14 mouse cellular contexts compared by ENCODE assay signal in genomic region chr1:153493338-153493737, GRCm38 (mm10). TPM values are rescaled to one million over a fixed set of nuclear protein-coding genes. Genes with fewer than 3 reads are reported as not detected.
DNase-seq lines count a peak whose midpoint lies in the region; TF ChIP-seq lines count a peak whose summit lies in the region.
"Had no signal": no experiment of that assay in that cellular context is flagged by ENCODE, and none has a peak within 500 bp of the region (broad histone marks: within the 10 kb centered on the region; RNA-seq: fewer than 3 reads in every experiment).

No protein-coding gene starts in this region.

- H3ac ChIP-seq in myocyte (ENCODE audit: control insufficient read depth, insufficient read length), result no peak overlapping the region

- H3K79me2 ChIP-seq in myocyte (ENCODE audit: control insufficient read depth, insufficient read depth), result no peaks in the 10 kb centered on the region

- TF ChIP-seq POLR2A in myocyte (IDR thresholded peaks at IDR 0.05; ENCODE audit: insufficient read length, low read depth), result no peak

- no peaks in the 10 kb centered on the region for H3K9me3 ChIP-seq in ES-E14 (ENCODE audit: control insufficient read depth, insufficient read depth, low read depth, low read length)
- H3K9me3 ChIP-seq: embryonic facial prominence, embryonic 12.5 days; hindbrain, embryonic 13.5 days; limb, embryonic 10.5 days; neural tube, embryonic 13.5 days had no signal

- H3K27ac ChIP-seq in ES-E14 (ENCODE audit: insufficient read depth, low read depth, low read length, poor library complexity, severe bottlenecking), result peak overlapping the region; percentile 94
- H3K27ac ChIP-seq: embryonic facial prominence, embryonic 12.5 days; hindbrain, embryonic 13.5 days; limb, embryonic 10.5 days; liver, embryonic 14.5 days; neural tube, embryonic 13.5 days had no signal

- peak; percentile 35 for DNase-seq in lung, postnatal 36 days
- no peak for DNase-seq in lung, postnatal 25 days (ENCODE audit: low spot score)
- peak; percentile 75 for DNase-seq in ES-E14 (ENCODE audit: low read depth, low spot score)
- DNase-seq in adrenal gland, postnatal 25 days, result peak; percentile 29
- DNase-seq in layer of hippocampus, adult 11-12 months (ENCODE audit: low spot score), result no peak
- DNase-seq in left cerebral cortex, adult 8-10 months (ENCODE audit: low spot score in 2 of 2), result no peak
- DNase-seq: cerebellum, postnatal 36 days; lung, postnatal 14 days had no signal

- H3K36me3 ChIP-seq in ES-E14 (ENCODE audit: control insufficient read depth, insufficient read depth, low read length, poor library complexity, severe bottlenecking) (no peaks in the 10 kb centered on the region), myocyte (ENCODE audit: control insufficient read depth, insufficient read depth) (no peaks in the 10 kb centered on the region)
- H3K36me3 ChIP-seq: embryonic facial prominence, embryonic 12.5 days; hindbrain, embryonic 13.5 days; limb, embryonic 10.5 days; neural tube, embryonic 13.5 days had no signal

- H3K4me3 ChIP-seq in ES-E14 (ENCODE audit: insufficient read depth in 1 of 2, low read depth in 1 of 2, low read length in 2 of 2, poor library complexity in 1 of 2, severe bottlenecking in 1 of 2) (peak overlapping the region; percentile 5 to 22; a peak in 3 of 4 replicates), myocyte (no peak overlapping the region)
- H3K4me3 ChIP-seq: embryonic facial prominence, embryonic 12.5 days; hindbrain, embryonic 13.5 days; limb, embryonic 10.5 days; neural tube, embryonic 13.5 days had no signal

- in situ Hi-C loops in ES-E14 (cut with MboI; ENCODE audit: low sequenced_read_pairs in 2 of 2, unreplicated experiment in 2 of 2), result no loop called here

- no peak overlapping the region for H3K4me2 ChIP-seq in myocyte (ENCODE audit: low read depth)
- H3K4me2 ChIP-seq: embryonic facial prominence, embryonic 12.5 days; hindbrain, embryonic 13.5 days; neural tube, embryonic 13.5 days had no signal

- peaks cover 12 to 20% of the 10 kb centered on the region in 2 experiments; a peak in 3 of 4 replicates for H3K4me1 ChIP-seq in ES-E14 (ENCODE audit: control insufficient read depth in 2 of 2, insufficient read depth in 2 of 2, low read length in 2 of 2, poor library complexity in 1 of 2)
- H3K4me1 ChIP-seq: embryonic facial prominence, embryonic 12.5 days; hindbrain, embryonic 13.5 days; limb, embryonic 10.5 days; neural tube, embryonic 13.5 days had no signal

- no peak overlapping the region; the same call in 1 of the 2 replicates for H3K9ac ChIP-seq in ES-E14 (ENCODE audit: insufficient read depth, low read depth, low read length, poor library complexity, severe bottlenecking)
- H3K9ac ChIP-seq: embryonic facial prominence, embryonic 12.5 days; hindbrain, embryonic 13.5 days; liver, embryonic 14.5 days; neural tube, embryonic 13.5 days had no signal

- H3K27me3 ChIP-seq in myocyte (ENCODE audit: control insufficient read depth, insufficient read depth, insufficient read length), result no peaks in the 10 kb centered on the region
- H3K27me3 ChIP-seq: embryonic facial prominence, embryonic 12.5 days; hindbrain, embryonic 13.5 days; neural tube, embryonic 13.5 days had no signal

TF ChIP-seq in ES-E14, 5 proteins besides CTCF, POLR2A, EP300 and RAD21:
- no peak for TF ChIP-seq MAFK (IDR thresholded peaks at IDR 0.05; ENCODE audit: insufficient read depth, low read depth, low read length)
- peak; percentile 41; the same call in 1 of the 2 replicates for TF ChIP-seq CHD2 (IDR thresholded peaks at IDR 0.05; ENCODE audit: low read depth, low read length)

TF ChIP-seq in myocyte, 11 proteins besides CTCF, POLR2A, EP300 and RAD21:
- no peak for TF ChIP-seq E2F4 (IDR thresholded peaks at IDR 0.05; ENCODE audit: insufficient read depth)
- no peak for TF ChIP-seq TCF12 (IDR thresholded peaks at IDR 0.05; ENCODE audit: insufficient read depth, poor library complexity, severe bottlenecking)
- TF ChIP-seq TCF3 (IDR thresholded peaks at IDR 0.05; ENCODE audit: insufficient read length, low read depth), result no peak
- no peak for TF ChIP-seq MYOG (IDR thresholded peaks at IDR 0.05; ENCODE audit: control insufficient read depth in 1 of 3, insufficient read depth in 1 of 3, insufficient read length in 2 of 3, low read depth in 2 of 3)
- peak; percentile 50 for TF ChIP-seq USF1 (IDR thresholded peaks at IDR 0.05; ENCODE audit: low read depth)
TF ChIP-seq in myocyte: peak in this region for 1.

RNA-seq across cellular contexts. Expression of gene Dhx9, which starts 5.9 kb away (rescaled TPM):
- 142 and 160 TPM in 2 replicates for total RNA-seq in ES-E14 (2012; rRNA removed)
- 116 and 128 TPM in 2 replicates for total RNA-seq in adrenal gland, postnatal 25 days (2021)
- polyA plus RNA-seq in myocyte (2012; fragmentation: generic; extraction: Trizol), result 25.2 TPM
- total RNA-seq in left cerebral cortex, adult 8-10 months (2022), result 100 to 1,000 TPM in 1 of 4 experiments, 10 to 100 TPM in 3; 90.2 to 100 (median 92.8) TPM

RNA-seq across cellular contexts. Expression of gene Npl, which starts 56.5 kb away (rescaled TPM):
- total RNA-seq in ES-E14 (2012; rRNA removed), result 7.1 and 15.6 TPM in 2 replicates
- total RNA-seq in adrenal gland, postnatal 25 days (2021), result 11.3 and 12.7 TPM in 2 replicates
- 0.37 TPM for polyA plus RNA-seq in myocyte (2012; fragmentation: generic; extraction: Trizol)
- total RNA-seq in left cerebral cortex, adult 8-10 months (2022), result 1 to 10 TPM; 5.1 to 7.2 (median 6.2) TPM

Comparison
In these comparisons a context has a peak if more than half of its experiments do, and no peak if none do; other contexts are left out.
1. DNase-seq: peak in lung, postnatal 36 days (single experiment), ES-E14 (single experiment) and adrenal gland, postnatal 25 days (single experiment); none in lung, postnatal 25 days (single experiment), layer of hippocampus, adult 11-12 months (single experiment) and left cerebral cortex, adult 8-10 months (0 of 2).